Mouse (Mus musculus) lung, embryonic 15.5 days (tissue): ENCODE measurements around the gene Fdps. TPM values are rescaled to one million over a fixed set of nuclear protein-coding genes. Genes with fewer than 3 reads are reported as not detected.
A peak's percentile ranks its signal among the peaks of the same experiment; 100 is the strongest.

ENCODE experiments used
- ATAC-seq: fragments of 200-750 bp; cut with Nextera tagmentation; 2 replicates; pipeline ENCODE4 v1.8.0; 2017; ENCODE audit warnings: moderate number of reproducible peaks, borderline replicate concordance; ENCODE audit not compliant: low FRiP score, low TSS enrichment; ENCODE audit errors: extremely low read depth
- H3K27ac ChIP-seq: fragments of 300-500 bp; sonication (generic); 2 replicates; pipeline ENCODE4 v1.5.1; 2015; ENCODE audit warnings: moderate library complexity, mild to moderate bottlenecking, inconsistent platforms
- H3K27me3 ChIP-seq: fragments of 300-500 bp; sonication (generic); 2 replicates; pipeline ENCODE4 v1.6.1; 2015; ENCODE audit warnings: inconsistent platforms
- H3K36me3 ChIP-seq: fragments of 300-500 bp; sonication (generic); 2 replicates; pipeline ENCODE4 v1.6.1; 2015; ENCODE audit warnings: inconsistent platforms
- H3K4me1 ChIP-seq: fragments of 300-500 bp; sonication (generic); 2 replicates; pipeline ENCODE4 v1.6.1; 2015; ENCODE audit warnings: inconsistent platforms
- H3K4me2 ChIP-seq: fragments of 300-500 bp; sonication (generic); 2 replicates; pipeline ENCODE4 v1.6.1; 2015; ENCODE audit warnings: inconsistent platforms, mild to moderate bottlenecking, moderate library complexity
- H3K4me3 ChIP-seq: fragments of 300-500 bp; sonication (generic); 2 replicates; pipeline ENCODE4 v1.5.1; 2015; ENCODE audit warnings: mild to moderate bottlenecking, inconsistent platforms
- H3K9ac ChIP-seq: fragments of 300-500 bp; sonication (generic); 2 replicates; pipeline ENCODE4 v1.6.1; 2015; ENCODE audit warnings: inconsistent platforms
- H3K9me3 ChIP-seq: fragments of 300-500 bp; sonication (generic); 2 replicates; pipeline ENCODE4 v1.6.1; 2016; ENCODE audit warnings: inconsistent platforms
- WGBS: fragments of 180-500 bp; shearing (Covaris S2); methylation state at CpG from one replicate; pipeline ENCODE4 v1.1.7; 2015; 5-methylcytosine and 5-hydroxymethylcytosine counted together
- polyA plus RNA-seq: library from polyadenylated mRNA; unstranded; fragments of >200 nt; fragmentation: Nextera tagmentation; extraction: Ambion mirVana; gene quantifications from 2 replicates; pipeline ENCODE4 v1.2.1, GENCODE M21; 2015

The Fdps gene
- polyA plus RNA-seq = 166 TPM in 2 replicates

DNA sequence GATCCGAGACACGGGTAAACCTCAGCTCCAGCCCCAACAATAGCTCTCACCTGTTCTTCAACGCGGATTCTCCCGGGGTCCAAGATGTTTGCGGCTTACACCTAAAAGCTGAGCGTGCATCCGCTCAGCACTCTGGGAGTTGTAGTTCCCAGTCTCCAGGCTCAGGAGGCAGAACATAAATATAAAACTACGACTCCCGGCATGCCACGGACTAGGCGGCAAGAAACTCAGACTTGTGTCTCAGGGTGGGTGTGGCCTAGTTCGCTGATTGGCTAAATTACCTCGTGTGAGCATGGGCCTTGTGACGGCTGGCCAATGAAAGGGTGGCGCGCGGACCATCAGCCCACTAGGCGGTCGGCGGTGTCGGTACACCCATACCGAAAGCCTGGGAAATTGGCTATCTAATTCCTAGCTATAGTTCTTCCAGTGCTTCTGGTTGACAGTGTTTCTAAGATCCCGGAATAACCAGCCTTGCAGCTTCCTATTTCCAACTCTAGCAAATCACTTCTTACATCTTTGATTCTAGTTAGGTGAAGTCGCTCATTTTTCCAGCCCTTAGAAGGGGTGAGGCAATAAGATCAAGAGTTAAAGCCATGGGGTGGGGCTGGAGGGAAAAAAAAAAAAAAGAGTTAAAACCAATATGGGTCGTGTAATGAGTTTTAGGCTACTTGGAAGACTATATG lies at the start of gene Fdps:
Gene Fdps, minus strand, starts transcription at position 148 of the 683 bp plus-strand sequence.
- H3K4me2 ChIP-seq = peak within 1 kb of the TSS; percentile 87
- H3K9ac ChIP-seq = peak within 1 kb of the TSS; percentile 58
- H3K27ac ChIP-seq = peak within 1 kb of the TSS; percentile 62
- under 1% methylated on average over 26 of the region's 26 CpGs for WGBS
- no peaks in the 10 kb centered on the region for H3K9me3 ChIP-seq
- peak within 1 kb of the TSS; percentile 64 for H3K4me3 ChIP-seq
- peaks cover 29% of the 10 kb centered on the region for H3K36me3 ChIP-seq
- no peaks in the 10 kb centered on the region for H3K27me3 ChIP-seq
- peak; percentile 100 for ATAC-seq
- H3K4me1 ChIP-seq = peaks cover 25% of the 10 kb centered on the region

DNA sequence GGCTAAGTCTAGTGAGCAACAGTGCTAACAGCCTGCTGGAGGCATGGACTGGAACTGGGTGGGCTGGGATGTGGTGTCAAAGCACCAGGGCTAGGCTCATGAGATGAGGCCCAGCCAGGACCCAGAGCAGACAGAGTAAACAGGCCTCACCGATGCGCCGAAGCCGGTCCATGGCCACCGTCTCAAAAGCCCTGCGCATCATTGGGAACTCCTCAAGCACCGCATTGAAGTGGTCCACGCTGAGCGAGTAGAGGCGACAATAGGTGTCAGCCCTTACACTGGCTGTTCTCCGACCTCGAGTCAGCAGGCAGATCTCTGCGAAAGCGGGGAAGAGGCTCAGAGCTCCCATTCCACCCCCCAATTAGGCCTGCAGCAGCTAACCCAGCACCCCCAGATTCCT lies 46.8 kb upstream of the Fdps start:
- Histone ChIP-seq H3K9ac (no peak overlapping the region), H3K4me1 (peaks cover 6% of the 10 kb centered on the region; the same call in 1 of the 2 replicates), H3K36me3 (no peaks in the 10 kb centered on the region), H3K4me2 (no peak overlapping the region), H3K4me3 (no peak overlapping the region), H3K27me3 (peaks cover 36% of the 10 kb centered on the region), H3K27ac (no peak overlapping the region), H3K9me3 (no peaks in the 10 kb centered on the region)
- WGBS = 62% methylated on average over 14 of the region's 14 CpGs
- ATAC-seq = no peak

DNA sequence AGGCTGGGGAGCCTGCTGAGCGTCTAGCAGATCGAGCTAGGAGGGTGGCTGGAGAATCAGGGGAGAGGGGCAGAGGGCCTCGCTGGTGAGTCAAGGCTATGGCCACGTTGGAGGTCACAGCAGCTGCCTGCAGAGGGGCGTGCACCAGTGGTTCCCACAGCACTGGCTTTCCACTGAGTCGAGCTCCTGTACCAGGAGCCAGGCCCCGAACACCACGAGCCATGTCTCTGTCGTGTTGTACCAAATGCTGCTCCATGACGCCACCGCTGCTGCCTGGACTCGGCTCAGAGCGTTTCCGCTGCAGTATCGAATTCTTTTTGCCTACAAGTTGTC lies 46.2 kb upstream of the Fdps start:
- 0 out of 2 replicates have a peak, but pooled peaks have one; percentile 4 for ATAC-seq
- WGBS = 13% methylated on average over 15 of the region's 15 CpGs
- Histone ChIP-seq H3K27ac (no peak overlapping the region), H3K4me1 (peaks cover 6% of the 10 kb centered on the region; the same call in 1 of the 2 replicates), H3K4me3 (peak overlapping the region; percentile 26), H3K9ac (no peak overlapping the region), H3K27me3 (peaks cover 36% of the 10 kb centered on the region), H3K4me2 (peak overlapping the region; percentile 71), H3K9me3 (no peaks in the 10 kb centered on the region), H3K36me3 (no peaks in the 10 kb centered on the region)

DNA sequence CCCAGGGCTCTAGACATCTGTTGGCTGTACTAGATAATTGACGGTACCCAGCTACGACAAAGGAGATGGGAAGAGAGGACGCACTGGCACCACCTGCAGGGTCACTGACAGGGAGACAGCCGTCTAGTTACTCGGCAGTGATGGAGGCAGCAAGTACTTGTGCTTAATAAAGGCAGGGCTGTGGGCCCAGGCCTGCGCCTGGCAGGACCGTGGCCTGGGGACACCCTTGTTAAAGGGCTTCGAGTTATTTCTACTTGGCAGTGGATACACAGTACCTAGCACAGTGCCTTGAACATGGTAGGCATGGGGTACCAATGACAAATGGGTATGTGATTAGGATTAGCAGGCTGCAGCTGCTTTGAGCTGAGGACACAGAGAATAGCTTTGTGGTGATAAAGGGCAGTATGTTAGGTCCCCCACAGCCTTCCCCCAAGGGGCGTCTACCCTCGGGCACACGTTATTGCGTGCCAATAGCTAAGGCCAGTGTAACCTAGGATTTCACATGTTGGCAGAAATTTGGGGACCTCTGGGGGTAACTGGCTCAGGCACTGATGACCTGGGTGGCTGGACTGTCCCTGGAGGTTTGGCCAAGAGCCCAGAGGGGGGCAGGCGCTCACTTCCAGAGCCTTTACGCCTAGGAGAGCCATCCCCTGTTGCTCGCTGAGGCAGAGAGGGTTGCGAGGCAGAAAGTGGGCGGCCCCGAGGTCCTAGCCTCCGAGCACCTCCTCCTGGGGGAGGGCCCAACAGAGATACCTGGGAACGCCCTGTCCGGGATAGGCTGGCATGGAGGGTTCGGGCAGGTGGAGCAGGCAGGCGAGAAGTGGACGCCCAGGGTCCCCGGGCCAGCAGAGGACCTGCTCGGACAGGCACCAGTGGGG lies 45.6 kb upstream of the Fdps start:
- peak; percentile 69; the same call in 1 of the 2 replicates for ATAC-seq
- no peak overlapping the region for H3K9ac ChIP-seq
- H3K27me3 ChIP-seq = peaks cover 36% of the 10 kb centered on the region

DNA sequence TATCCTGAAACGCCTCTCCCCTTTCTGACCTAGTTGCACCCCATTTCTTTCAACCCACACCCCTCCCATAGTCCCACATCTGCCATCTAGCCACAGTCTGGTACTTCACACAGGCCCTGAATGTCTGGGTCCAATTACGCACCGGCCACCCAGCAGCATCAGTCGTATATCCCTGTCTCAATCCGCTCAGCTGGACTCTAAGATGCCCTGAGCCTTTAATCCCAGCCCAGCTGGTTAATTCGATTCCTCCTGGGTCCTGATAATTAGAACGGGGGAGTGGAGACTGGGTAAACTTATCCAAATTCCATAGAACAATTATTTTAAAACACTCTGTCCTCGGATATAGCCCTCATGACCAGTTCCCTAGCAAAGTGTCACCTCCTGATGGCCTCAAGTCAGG lies 43.8 kb upstream of the Fdps start:
- Histone ChIP-seq H3K27me3 (peaks cover 32% of the 10 kb centered on the region), H3K4me2 (no peak overlapping the region), H3K4me1 (peaks cover 6% of the 10 kb centered on the region; the same call in 1 of the 2 replicates), H3K27ac (no peak overlapping the region), H3K4me3 (no peak overlapping the region), H3K36me3 (no peaks in the 10 kb centered on the region), H3K9ac (no peak overlapping the region), H3K9me3 (no peaks in the 10 kb centered on the region)
- ATAC-seq = no peak
- 62% methylated on average over 8 of the region's 8 CpGs for WGBS

More for the DNA sequence above, 45.6 kb upstream of the Fdps start:
- WGBS = 18% methylated on average over 26 of the region's 26 CpGs
- H3K4me2 ChIP-seq = peak overlapping the region; percentile 71
- H3K36me3 ChIP-seq = no peaks in the 10 kb centered on the region
- H3K4me1 ChIP-seq = peaks cover 6% of the 10 kb centered on the region; the same call in 1 of the 2 replicates
- H3K27ac ChIP-seq = no peak overlapping the region
- H3K9me3 ChIP-seq = no peaks in the 10 kb centered on the region
- peak overlapping the region; percentile 26 for H3K4me3 ChIP-seq

DNA sequence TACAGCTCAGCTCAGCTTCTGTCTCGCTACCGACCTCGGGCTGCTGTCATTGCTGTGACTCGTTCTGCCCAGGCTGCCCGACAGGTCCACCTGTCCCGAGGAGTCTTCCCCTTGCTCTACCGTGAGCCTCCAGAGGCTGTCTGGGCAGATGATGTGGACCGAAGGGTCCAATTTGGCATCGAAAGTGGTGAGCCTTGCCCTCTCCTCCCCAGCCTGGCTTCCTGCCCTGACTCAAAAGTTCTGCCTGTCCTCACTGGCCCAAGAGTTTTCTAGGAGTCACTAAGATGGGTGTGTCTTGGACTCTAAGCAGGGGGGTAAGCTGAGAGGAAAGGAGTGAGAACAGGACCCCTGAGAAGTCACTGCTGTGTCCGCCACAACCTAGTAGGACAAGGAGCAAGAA lies 43.1 kb upstream of the Fdps start:
- H3K27ac ChIP-seq = no peak overlapping the region
- WGBS = 67% methylated on average over 10 of the region's 10 CpGs

DNA sequence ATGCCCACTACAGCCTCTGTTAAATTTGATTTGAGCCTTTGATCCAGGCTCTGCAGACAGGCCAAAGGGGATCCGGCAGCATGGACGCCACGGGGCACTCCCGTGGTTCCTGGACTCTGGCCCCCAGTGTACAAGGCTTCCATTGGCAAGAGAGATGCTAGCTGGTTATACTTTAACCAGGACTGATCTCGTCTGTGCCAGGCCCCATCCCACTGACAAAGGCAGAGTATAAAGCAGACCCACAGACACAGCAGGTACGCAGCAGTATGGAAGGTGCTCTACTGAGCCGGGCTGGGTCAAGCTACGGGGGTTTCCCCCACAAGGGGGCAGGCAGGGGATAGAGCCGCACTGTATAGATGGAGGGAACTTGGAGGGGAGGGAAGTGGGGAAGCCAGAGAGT lies 34.6 kb upstream of the Fdps start:
- no peaks in the 10 kb centered on the region for H3K36me3 ChIP-seq
- no peaks in the 10 kb centered on the region for H3K9me3 ChIP-seq
- H3K4me1 ChIP-seq = peaks cover 7% of the 10 kb centered on the region; the same call in 1 of the 2 replicates
- 29% methylated on average over 9 of the region's 9 CpGs for WGBS
- no peaks in the 10 kb centered on the region for H3K27me3 ChIP-seq
- H3K27ac ChIP-seq = no peak overlapping the region
- H3K4me2 ChIP-seq = no peak overlapping the region
- peak; percentile 51; the same call in 1 of the 2 replicates for ATAC-seq
- H3K9ac ChIP-seq = no peak overlapping the region
- no peak overlapping the region for H3K4me3 ChIP-seq

More for the DNA sequence above, 43.1 kb upstream of the Fdps start:
- no peak overlapping the region for H3K9ac ChIP-seq
- no peaks in the 10 kb centered on the region for H3K9me3 ChIP-seq
- H3K4me3 ChIP-seq = no peak overlapping the region
- H3K4me2 ChIP-seq = no peak overlapping the region
- ATAC-seq = no peak
- H3K36me3 ChIP-seq = no peaks in the 10 kb centered on the region
- peaks cover 6% of the 10 kb centered on the region; the same call in 1 of the 2 replicates for H3K4me1 ChIP-seq
- peaks cover 26% of the 10 kb centered on the region for H3K27me3 ChIP-seq

DNA sequence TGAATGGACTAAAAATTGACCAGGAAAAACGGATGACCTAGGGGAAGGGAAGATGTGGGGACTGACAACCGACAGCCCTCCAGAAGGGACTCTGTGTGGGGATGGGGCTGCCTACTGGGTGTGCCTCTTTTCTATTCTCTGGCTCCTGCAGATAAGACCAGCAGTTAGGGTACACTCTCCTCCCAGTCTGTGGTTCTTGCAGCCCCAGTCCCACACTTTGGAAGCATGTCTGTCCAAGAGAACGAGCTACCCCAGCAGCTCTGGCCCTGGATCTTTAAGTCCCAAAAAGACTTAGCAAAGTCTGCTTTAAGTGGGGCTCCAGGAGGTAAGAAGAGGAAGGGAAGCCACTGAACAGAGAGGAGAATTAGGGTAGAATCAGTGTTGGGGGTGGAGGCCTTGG lies 34.2 kb upstream of the Fdps start, which contains the start of gene Pklr:
Gene Pklr, plus strand, starts transcription at position 185 of the 400 bp plus-strand sequence.
- Histone ChIP-seq H3K27ac (no peak within 1 kb of the TSS), H3K4me1 (peaks cover 7% of the 10 kb centered on the region; the same call in 1 of the 2 replicates), H3K9me3 (no peaks in the 10 kb centered on the region), H3K4me2 (no peak within 1 kb of the TSS), H3K27me3 (no peaks in the 10 kb centered on the region), H3K4me3 (no peak within 1 kb of the TSS), H3K9ac (no peak within 1 kb of the TSS), H3K36me3 (no peaks in the 10 kb centered on the region)
- 50% methylated on average over 3 of the region's 3 CpGs for WGBS
- no peak for ATAC-seq

DNA sequence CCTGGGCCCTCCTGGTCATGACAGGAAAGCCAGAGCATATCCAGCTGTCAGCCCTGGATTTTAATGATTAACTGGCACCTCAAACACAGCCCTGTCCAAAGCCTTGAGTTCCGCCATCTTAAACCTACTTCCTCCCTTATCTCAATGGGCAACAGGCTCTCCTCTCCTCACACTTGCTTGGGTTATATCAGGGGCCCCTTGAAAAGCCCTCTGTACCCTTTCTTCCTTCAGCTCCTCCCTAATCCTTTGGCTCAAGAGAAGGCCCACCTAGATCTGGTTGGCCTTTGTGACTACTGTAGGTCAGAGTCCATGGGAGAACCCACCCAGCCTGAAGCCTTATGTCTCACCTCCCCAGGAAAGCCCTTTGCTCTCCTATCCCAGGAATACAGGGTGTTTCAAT lies 32.0 kb upstream of the Fdps start:
- no peak for ATAC-seq

DNA sequence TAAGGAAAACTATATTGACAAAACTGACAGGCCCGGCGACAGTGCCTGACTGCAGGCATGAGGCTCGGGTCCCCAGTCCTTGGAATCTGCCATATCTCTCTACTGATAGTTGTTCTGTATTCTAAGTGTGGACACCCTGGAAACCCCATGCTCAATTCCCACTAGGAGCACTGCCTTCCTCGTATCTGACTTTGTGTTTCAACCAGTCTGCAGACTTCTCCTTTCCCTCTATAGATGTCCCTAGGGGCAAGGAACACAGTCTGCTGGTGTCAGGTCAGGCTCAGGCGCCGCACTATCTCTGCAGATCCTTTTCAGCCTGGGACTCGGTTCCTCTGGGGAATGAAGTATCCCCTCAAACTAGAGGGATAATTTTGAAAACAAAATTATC lies 31.3 kb upstream of the Fdps start:
- Histone ChIP-seq H3K4me2 (no peak overlapping the region), H3K4me3 (no peak overlapping the region), H3K27me3 (no peaks in the 10 kb centered on the region), H3K9me3 (no peaks in the 10 kb centered on the region), H3K9ac (no peak overlapping the region), H3K4me1 (peaks cover 7% of the 10 kb centered on the region; the same call in 1 of the 2 replicates), H3K27ac (no peak overlapping the region), H3K36me3 (no peaks in the 10 kb centered on the region)
- ATAC-seq = no peak
- 60% methylated on average over 7 of the region's 7 CpGs for WGBS

More for the DNA sequence above, 32.0 kb upstream of the Fdps start:
- H3K9ac ChIP-seq = no peak overlapping the region
- no peak overlapping the region for H3K4me3 ChIP-seq
- no peaks in the 10 kb centered on the region for H3K36me3 ChIP-seq
- no peak overlapping the region for H3K4me2 ChIP-seq
- 62% methylated on average over 1 of the region's 1 CpGs for WGBS
- peaks cover 7% of the 10 kb centered on the region; the same call in 1 of the 2 replicates for H3K4me1 ChIP-seq
- no peaks in the 10 kb centered on the region for H3K27me3 ChIP-seq
- H3K27ac ChIP-seq = no peak overlapping the region
- no peaks in the 10 kb centered on the region for H3K9me3 ChIP-seq

DNA sequence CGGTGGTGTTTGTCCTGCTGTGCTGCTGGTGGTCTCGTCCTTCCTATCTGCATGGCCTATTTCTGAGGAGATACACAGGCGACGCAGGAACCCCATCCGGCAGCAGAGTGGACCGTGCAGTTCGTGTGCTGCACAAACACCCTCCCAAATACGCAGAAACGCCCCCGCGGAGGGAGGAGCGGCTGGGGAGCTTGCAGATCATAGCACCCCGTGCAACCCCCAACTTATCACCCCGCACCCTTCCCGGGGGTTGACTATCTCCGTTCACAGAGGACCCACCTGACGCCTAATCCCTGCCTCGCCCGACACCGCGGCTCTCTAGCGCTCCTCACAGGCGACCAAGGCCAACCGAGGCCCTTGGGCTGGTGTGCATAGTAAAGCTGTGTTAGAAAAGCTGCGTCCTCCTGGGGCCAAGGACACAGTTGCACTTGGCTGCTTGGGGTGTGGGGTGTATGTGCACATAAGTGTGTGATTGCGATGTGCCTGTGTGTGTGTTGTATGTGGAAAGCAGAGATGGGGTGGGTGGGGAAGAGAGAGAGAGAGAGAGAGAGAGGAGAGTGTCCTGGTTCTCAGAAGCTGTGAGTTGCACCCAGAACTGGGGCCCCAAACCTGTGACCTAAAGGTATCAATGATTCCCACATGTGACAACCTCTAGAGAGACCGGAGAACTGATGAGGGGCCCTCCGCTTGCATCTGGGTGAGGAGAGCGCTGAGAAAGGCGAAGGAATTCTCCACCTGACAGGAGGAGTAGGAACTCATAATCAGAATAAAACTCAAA lies 30.7 kb upstream of the Fdps start:
- peak overlapping the region; percentile 32 for H3K4me3 ChIP-seq
- H3K9me3 ChIP-seq = no peaks in the 10 kb centered on the region
- 10% methylated on average over 30 of the region's 30 CpGs for WGBS
- peaks cover 7% of the 10 kb centered on the region; the same call in 1 of the 2 replicates for H3K4me1 ChIP-seq
- H3K4me2 ChIP-seq = peak overlapping the region; percentile 68
- no peak overlapping the region; the same call in 1 of the 2 replicates for H3K9ac ChIP-seq
- H3K27me3 ChIP-seq = no peaks in the 10 kb centered on the region
- no peak overlapping the region for H3K27ac ChIP-seq
- ATAC-seq = peak; percentile 68; the same call in 1 of the 2 replicates
- H3K36me3 ChIP-seq = no peaks in the 10 kb centered on the region
